Mouse (Mus musculus) myocyte (in vitro differentiated cells): Measurements from ENCODE around the gene Ssh2.

Experiments
- MYOD1 ChIP-seq, 3 experiments: IDR thresholded peaks; one replicate each; pipeline ENCODE4 v1.6.1; 2011; ENCODE audit warnings: control low read depth in 2 of 3, low read depth in 2 of 3, mild to moderate bottlenecking in 2 of 3, moderate library complexity in 1 of 3; ENCODE audit not compliant: insufficient read length in 2 of 3, control insufficient read depth in 1 of 3
- POLR2A ChIP-seq: IDR thresholded peaks from one replicate; pipeline ENCODE4 v1.6.1; 2011; ENCODE audit warnings: low read depth, mild to moderate bottlenecking, control low read depth, moderate library complexity; ENCODE audit not compliant: insufficient read length
- POLR2AphosphoS2 ChIP-seq: IDR thresholded peaks from one replicate; pipeline ENCODE4 v1.6.1; 2011; ENCODE audit warnings: low read depth, control low read depth; ENCODE audit not compliant: insufficient read length
- USF1 ChIP-seq: IDR thresholded peaks from one replicate; pipeline ENCODE4 v1.6.1; 2011; ENCODE audit warnings: low read depth, mild to moderate bottlenecking, control low read depth, moderate library complexity

DNA sequence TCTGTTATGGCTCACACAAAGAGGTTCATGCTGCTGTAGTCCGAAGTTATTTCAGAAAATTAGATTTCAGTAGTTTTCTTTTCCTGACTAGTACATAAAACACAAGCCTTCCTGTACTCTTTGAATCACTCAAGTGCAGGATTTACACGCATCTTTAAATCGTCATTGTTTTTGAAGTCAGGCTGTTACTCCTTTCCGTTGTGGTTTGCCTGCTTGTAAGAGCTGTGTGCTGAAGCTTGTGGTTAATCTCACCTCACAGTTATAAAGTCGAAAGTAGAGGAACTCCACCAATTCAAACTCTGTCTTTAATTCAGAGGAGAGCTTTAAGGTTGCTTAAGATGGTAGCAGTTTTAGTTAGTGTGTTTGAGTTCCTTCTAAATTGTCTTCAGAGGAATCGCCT lies 132.9 kb downstream of the Ssh2 start:
- TF ChIP-seq MYOD1 (IDR thresholded peaks at IDR 0.05; ENCODE audit: control insufficient read depth in 1 of 3, insufficient read length in 2 of 3, low read depth in 2 of 3): no peak
- TF ChIP-seq POLR2A: no peak
- TF ChIP-seq USF1: no peak
- no peak for TF ChIP-seq POLR2AphosphoS2
